Mouse (Mus musculus) kidney, embryonic 14.5 days (tissue): ENCODE data around the gene Camk1. TPM values are rescaled to one million over a fixed set of nuclear protein-coding genes. Genes with fewer than 3 reads are reported as not detected.

ENCODE experiments used
- ATAC-seq: fragments of 200-750 bp; cut with Nextera tagmentation; 2 replicates; pipeline ENCODE4 v1.8.0; 2017; ENCODE audit warnings: moderate number of reproducible peaks, mild to moderate bottlenecking, moderate TSS enrichment, moderate library complexity; ENCODE audit not compliant: low FRiP score, low TSS enrichment
- H3K27ac ChIP-seq: fragments of 300-500 bp; sonication (generic); 2 replicates; pipeline ENCODE4 v1.5.1; 2014; ENCODE audit warnings: low read depth, mild to moderate bottlenecking, low read length, moderate library complexity, mixed read lengths
- H3K27me3 ChIP-seq: fragments of 300-500 bp; sonication (generic); 2 replicates; pipeline ENCODE4 v1.6.1; 2014; ENCODE audit warnings: mild to moderate bottlenecking, low read length; ENCODE audit not compliant: control insufficient read depth, insufficient read depth
- H3K36me3 ChIP-seq: fragments of 300-500 bp; sonication (generic); 2 replicates; pipeline ENCODE4 v1.6.1; 2014; ENCODE audit warnings: low read length, mixed read lengths; ENCODE audit not compliant: control insufficient read depth, insufficient read depth
- H3K4me1 ChIP-seq: fragments of 300-500 bp; sonication (generic); 2 replicates; pipeline ENCODE4 v1.6.1; 2014; ENCODE audit warnings: low read length, mixed read lengths; ENCODE audit not compliant: control insufficient read depth, insufficient read depth
- H3K4me2 ChIP-seq: fragments of 300-500 bp; sonication (generic); replicated peaks from 2 replicates; pipeline ENCODE4 v1.6.1; 2014; ENCODE audit warnings: low read depth, mild to moderate bottlenecking, low read length
- H3K4me3 ChIP-seq: fragments of 300-500 bp; sonication (generic); 2 replicates; pipeline ENCODE4 v1.5.1; 2014; ENCODE audit warnings: mild to moderate bottlenecking, low read length
- H3K9ac ChIP-seq: fragments of 300-500 bp; sonication (generic); 2 replicates; pipeline ENCODE4 v1.6.1; 2014; ENCODE audit warnings: low read depth, mild to moderate bottlenecking, low read length, moderate library complexity
- H3K9me3 ChIP-seq: fragments of 300-500 bp; sonication (generic); 2 replicates; pipeline ENCODE4 v1.6.1; 2016; ENCODE audit warnings: low read length; ENCODE audit not compliant: control insufficient read depth
- WGBS: fragments of 180-500 bp; shearing (Covaris S2); extraction: QIAGEN DNeasy Blood & Tissue Kit; methylation state at CpG from one replicate; pipeline ENCODE4 v1.1.7; 2014; 5-methylcytosine and 5-hydroxymethylcytosine counted together
- polyA plus RNA-seq: library from polyadenylated mRNA; unstranded; fragments of >200 nt; fragmentation: Nextera tagmentation; extraction: Ambion mirVana; gene quantifications from 2 replicates; pipeline ENCODE4 v1.2.1, GENCODE M21; 2014

Gene Camk1
- polyA plus RNA-seq, 1 experiment from 2014 or later: 112 TPM

DNA sequence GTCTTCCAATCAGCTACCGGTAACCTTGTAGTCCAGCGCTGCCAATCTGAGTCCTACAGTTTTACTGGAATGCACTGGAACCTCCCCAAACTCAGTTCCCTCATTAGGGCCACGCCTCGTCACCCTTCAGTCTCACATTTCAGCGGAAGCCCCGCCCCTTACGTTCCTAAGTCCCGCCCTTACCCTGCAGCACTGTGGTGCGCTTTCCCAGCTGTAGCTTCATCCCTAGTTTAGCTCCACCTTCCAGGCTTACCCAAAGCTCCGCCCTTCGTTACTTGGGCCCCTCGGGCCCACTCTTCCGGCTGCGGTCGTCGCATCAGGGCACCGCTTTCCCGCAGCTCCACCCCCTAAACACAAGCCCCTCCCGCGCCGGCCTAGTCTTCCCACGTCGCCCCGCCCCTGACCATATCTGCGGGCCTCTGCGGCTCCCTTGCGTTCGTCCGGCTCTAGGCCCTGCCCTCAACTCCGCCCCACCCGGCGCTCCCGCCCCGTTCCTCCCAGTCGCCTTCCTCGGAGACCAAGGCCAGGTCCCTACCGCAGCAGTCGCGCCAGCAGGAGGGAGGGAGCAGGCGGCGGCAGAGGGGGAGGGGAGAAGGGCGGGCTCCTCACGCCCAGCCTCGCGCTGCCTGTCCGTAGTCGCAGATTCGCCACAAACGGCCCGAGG is 37.3 kb downstream of the Camk1 start:
- H3K9me3 ChIP-seq: no peaks in the 10 kb centered on the region
- 0% methylated on average over 49 of the region's 50 CpGs for WGBS
- peaks cover 16% of the 10 kb centered on the region for H3K36me3 ChIP-seq
- H3K4me3 ChIP-seq: peak overlapping the region; percentile 75
- peak overlapping the region; percentile 98 for H3K27ac ChIP-seq
- H3K4me1 ChIP-seq: peaks cover 12% of the 10 kb centered on the region; the same call in 1 of the 2 replicates
- peak overlapping the region; percentile 95 for H3K4me2 ChIP-seq
- H3K27me3 ChIP-seq: no peaks in the 10 kb centered on the region
- peak overlapping the region; percentile 96 for H3K9ac ChIP-seq
- ATAC-seq: peak; percentile 98

- no peak overlapping the region for H3K9ac ChIP-seq
- no peaks in the 10 kb centered on the region for H3K27me3 ChIP-seq
- 0 out of 2 replicates have a peak, but pooled peaks cover 5% of the 10 kb centered on the region for H3K4me1 ChIP-seq
- no peak overlapping the region for H3K4me2 ChIP-seq
- no peaks in the 10 kb centered on the region for H3K36me3 ChIP-seq
- H3K27ac ChIP-seq: no peak overlapping the region
- ATAC-seq: no peak
- 22% methylated on average over 3 of the region's 3 CpGs for WGBS
- H3K4me3 ChIP-seq: no peak overlapping the region
- no peaks in the 10 kb centered on the region for H3K9me3 ChIP-seq
Observed at GRCm38 (mm10) chr6:113302258-113302657, 41.5 kb downstream of the Camk1 start.

DNA sequence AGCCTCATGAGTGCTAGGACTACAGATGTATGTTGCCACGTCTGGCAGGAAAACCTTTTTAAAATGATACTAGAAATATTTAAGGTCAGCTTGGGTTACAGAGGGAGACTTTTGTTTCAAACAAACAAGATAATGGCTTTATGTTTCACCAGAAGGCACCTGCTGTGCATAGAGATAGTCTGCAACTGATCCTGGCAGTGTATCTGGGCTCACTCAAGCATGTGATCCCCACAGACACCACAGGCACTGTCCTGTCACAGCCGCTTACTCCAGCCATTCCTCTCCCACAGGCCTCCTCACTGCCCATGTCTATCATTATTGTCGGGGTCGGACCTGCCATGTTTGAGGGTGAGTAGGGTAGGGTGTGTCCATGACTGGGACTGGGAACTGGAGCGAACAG is 42.4 kb downstream of the Camk1 start:
- ATAC-seq: no peak
- no peak overlapping the region for H3K9ac ChIP-seq
- H3K27me3 ChIP-seq: no peaks in the 10 kb centered on the region
- no peak overlapping the region for H3K4me2 ChIP-seq
- H3K27ac ChIP-seq: no peak overlapping the region
- H3K4me1 ChIP-seq: 0 out of 2 replicates have a peak, but pooled peaks cover 5% of the 10 kb centered on the region
- H3K4me3 ChIP-seq: no peak overlapping the region
- no peaks in the 10 kb centered on the region for H3K9me3 ChIP-seq
- WGBS: 78% methylated on average over 5 of the region's 5 CpGs
- no peaks in the 10 kb centered on the region for H3K36me3 ChIP-seq

- H3K27me3 ChIP-seq: no peaks in the 10 kb centered on the region
- H3K27ac ChIP-seq: no peak overlapping the region
- no peak for ATAC-seq
- H3K9me3 ChIP-seq: no peaks in the 10 kb centered on the region
- H3K9ac ChIP-seq: no peak overlapping the region
- H3K36me3 ChIP-seq: no peaks in the 10 kb centered on the region
- WGBS: 64% methylated on average over 4 of the region's 4 CpGs
- no peaks in the 10 kb centered on the region for H3K4me1 ChIP-seq
- H3K4me2 ChIP-seq: no peak overlapping the region
- H3K4me3 ChIP-seq: no peak overlapping the region
Observed at GRCm38 (mm10) chr6:113296639-113297038, 47.1 kb downstream of the Camk1 start.

- 88% methylated on average over 2 of the region's 2 CpGs for WGBS
- Histone ChIP-seq H3K9me3 (no peaks in the 10 kb centered on the region), H3K27ac (no peak overlapping the region), H3K4me3 (no peak overlapping the region), H3K9ac (no peak overlapping the region), H3K27me3 (no peaks in the 10 kb centered on the region), H3K36me3 (no peaks in the 10 kb centered on the region), H3K4me1 (no peaks in the 10 kb centered on the region), H3K4me2 (no peak overlapping the region)
- ATAC-seq: no peak
Observed at GRCm38 (mm10) chr6:113296046-113296445, 47.7 kb downstream of the Camk1 start.

DNA sequence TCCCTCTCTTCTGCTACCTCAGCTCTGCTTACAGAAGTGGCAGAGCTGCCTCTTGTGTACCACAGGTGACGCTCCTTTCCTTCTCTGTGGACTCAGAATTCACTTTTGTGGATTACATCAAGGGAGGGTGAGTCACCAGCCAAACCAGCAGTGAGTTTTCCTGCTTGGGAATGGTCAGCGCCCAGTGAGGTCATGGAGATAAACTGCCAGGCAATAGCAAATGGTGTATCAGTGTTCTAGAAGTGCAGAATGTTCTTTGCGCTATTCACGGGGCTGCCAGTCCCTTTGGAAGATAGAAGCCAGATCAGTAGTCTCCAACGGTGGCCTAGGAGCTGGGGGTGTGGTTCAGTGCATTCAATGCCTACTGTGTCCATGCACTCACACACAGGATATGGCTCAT is 50.8 kb downstream of the Camk1 start:
- 70% methylated on average over 5 of the region's 5 CpGs for WGBS
- no peak overlapping the region for H3K27ac ChIP-seq
- no peak overlapping the region for H3K4me3 ChIP-seq
- no peaks in the 10 kb centered on the region for H3K4me1 ChIP-seq
- no peaks in the 10 kb centered on the region for H3K36me3 ChIP-seq
- H3K27me3 ChIP-seq: no peaks in the 10 kb centered on the region
- no peak for ATAC-seq
- H3K4me2 ChIP-seq: no peak overlapping the region
- H3K9ac ChIP-seq: no peak overlapping the region
- no peaks in the 10 kb centered on the region for H3K9me3 ChIP-seq

DNA sequence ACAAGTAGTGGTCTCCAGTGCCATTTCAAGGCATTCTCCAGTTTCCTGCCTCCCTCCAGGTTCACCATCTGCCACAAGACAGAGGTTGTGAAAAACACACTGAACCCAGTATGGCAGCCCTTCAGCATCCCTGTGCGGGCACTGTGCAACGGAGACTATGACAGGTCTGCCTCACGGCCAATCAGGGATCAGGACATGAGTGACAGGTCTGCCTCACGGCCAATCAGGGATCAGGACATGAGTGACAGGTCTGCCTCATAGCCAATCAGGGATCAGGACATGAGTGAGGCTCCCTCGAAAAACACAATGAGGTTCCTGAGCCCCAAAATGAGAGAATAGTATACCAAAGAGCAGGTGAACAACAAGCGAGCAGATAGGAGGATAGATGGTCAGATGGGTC is 53.4 kb downstream of the Camk1 start:
- WGBS: 74% methylated on average over 6 of the region's 6 CpGs
- no peak overlapping the region for H3K4me2 ChIP-seq
- H3K4me3 ChIP-seq: no peak overlapping the region
- ATAC-seq: no peak
- no peak overlapping the region for H3K27ac ChIP-seq
- H3K27me3 ChIP-seq: no peaks in the 10 kb centered on the region
- no peaks in the 10 kb centered on the region for H3K36me3 ChIP-seq
- no peaks in the 10 kb centered on the region for H3K4me1 ChIP-seq
- H3K9ac ChIP-seq: no peak overlapping the region
- H3K9me3 ChIP-seq: no peaks in the 10 kb centered on the region

DNA sequence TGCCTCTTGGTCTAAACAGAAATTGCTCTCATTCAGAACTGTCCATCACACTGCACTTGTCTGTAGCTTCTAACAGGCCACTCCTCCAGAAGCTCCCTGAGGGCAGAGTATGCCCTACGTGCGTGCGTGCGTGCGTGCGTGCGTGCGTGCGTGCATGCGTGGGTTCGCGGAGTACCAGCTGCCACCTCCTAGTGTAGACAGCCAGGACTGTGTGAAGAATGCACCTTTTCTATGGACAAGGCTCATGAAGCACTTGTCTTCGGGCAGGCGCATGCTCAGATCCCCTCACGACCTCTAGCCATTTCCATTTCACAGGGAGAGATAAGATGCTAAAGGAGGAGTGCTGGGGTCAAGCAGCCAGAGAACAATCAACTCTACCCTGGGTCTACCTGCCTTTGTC is 54.4 kb downstream of the Camk1 start:
- Histone ChIP-seq H3K4me3 (no peak overlapping the region), H3K27me3 (peaks cover 3% of the 10 kb centered on the region; the same call in 1 of the 2 replicates), H3K27ac (no peak overlapping the region), H3K4me2 (no peak overlapping the region), H3K9ac (no peak overlapping the region), H3K36me3 (no peaks in the 10 kb centered on the region), H3K9me3 (no peaks in the 10 kb centered on the region), H3K4me1 (no peaks in the 10 kb centered on the region)
- WGBS: 84% methylated on average over 15 of the region's 15 CpGs
- no peak for ATAC-seq

DNA sequence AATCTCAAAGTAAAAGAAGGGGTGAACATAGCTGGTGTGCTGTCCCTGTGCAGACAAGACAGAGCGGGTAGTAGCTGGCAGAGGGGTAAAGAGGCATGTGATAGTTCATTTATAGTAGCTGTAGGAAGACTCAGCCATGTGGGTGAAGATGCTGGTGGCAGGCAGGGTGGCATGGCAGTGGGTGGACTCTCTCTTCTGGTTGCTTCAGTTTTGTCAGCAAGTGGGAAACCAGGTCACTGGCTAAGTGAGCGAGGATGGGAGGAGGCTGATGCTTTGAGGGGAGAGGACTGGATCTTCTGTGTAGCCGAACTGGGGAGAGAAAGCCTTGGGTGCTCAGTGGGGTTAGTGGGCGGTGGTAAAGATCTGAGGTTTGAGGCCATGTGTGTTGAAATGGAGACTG is 56.5 kb downstream of the Camk1 start:
- no peak overlapping the region for H3K27ac ChIP-seq
- H3K4me2 ChIP-seq: no peak overlapping the region
- H3K27me3 ChIP-seq: peaks cover 23% of the 10 kb centered on the region
- WGBS: 69% methylated on average over 4 of the region's 4 CpGs
- no peaks in the 10 kb centered on the region for H3K36me3 ChIP-seq
- no peak for ATAC-seq
- no peaks in the 10 kb centered on the region for H3K9me3 ChIP-seq
- H3K9ac ChIP-seq: no peak overlapping the region
- peaks cover 8% of the 10 kb centered on the region; the same call in 1 of the 2 replicates for H3K4me1 ChIP-seq
- H3K4me3 ChIP-seq: no peak overlapping the region
